Mouse (Mus musculus) lung, postnatal 25 days (tissue): ENCODE data around the gene Vapb.

Experiments
- DNase-seq: peaks from one replicate; pipeline ENCODE4 v3.0.0; 2022; ENCODE audit warnings: low spot score

The Vapb gene

GRCm38 (mm10) chr2:173791904-173792757 lies 54.8 kb downstream of the Vapb start:
- DNase-seq: no peak

GRCm38 (mm10) chr2:173794018-173794417 lies 56.7 kb downstream of the Vapb start:
- DNase-seq: no peak

GRCm38 (mm10) chr2:173794531-173795510 lies 57.5 kb downstream of the Vapb start:
- no peak for DNase-seq

GRCm38 (mm10) chr2:173795801-173796673 lies 58.7 kb downstream of the Vapb start:
- no peak for DNase-seq

GRCm38 (mm10) chr2:173796674-173796963 lies 59.3 kb downstream of the Vapb start:
- no peak for DNase-seq

DNA sequence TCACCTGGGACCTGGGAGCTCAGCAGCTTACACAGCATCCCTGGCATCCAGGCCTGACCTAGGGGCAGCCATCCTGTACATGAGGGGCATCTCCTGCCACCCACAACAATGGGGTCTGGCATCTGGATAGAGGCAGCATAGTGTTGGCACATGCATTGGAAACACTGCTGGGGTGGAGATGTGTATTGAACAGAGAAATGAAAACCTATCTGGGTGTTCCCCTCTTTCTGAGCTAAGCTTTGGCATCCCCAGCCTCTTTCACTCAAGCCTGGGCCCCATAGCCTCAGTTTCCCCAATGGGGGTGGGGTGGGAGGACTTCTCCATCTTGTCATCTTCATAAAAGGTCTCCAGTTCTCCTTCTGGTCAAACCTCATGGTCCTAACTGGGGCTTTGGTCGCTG lies 62.2 kb downstream of the Vapb start:
- no peak for DNase-seq

DNA sequence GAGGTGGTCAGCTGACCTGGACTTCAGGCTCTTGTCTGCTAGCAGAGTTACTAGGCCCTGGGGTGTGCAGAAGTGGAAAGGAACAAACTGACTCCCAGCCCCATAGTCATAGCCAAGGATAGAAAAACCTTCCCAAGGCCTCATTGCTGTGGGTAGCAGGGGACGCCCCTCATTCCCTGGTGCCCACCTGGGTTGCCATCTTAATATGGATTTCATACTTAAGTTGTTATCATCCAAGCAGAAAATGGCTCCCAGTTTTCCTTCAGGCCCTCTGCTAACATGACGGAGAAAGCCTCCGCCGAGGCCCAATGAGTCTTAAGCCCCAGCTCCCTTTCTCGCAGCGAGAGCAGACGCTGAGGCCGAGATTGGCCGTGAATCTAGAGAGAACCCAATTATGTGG lies 63.3 kb downstream of the Vapb start:
- DNase-seq: no peak

GRCm38 (mm10) chr2:173801405-173801876 lies 64.1 kb downstream of the Vapb start:
- DNase-seq: no peak

- DNase-seq: no peak
These were observed 64.9 kb downstream of the Vapb start for GRCm38 (mm10) chr2:173802176-173802575.

DNA sequence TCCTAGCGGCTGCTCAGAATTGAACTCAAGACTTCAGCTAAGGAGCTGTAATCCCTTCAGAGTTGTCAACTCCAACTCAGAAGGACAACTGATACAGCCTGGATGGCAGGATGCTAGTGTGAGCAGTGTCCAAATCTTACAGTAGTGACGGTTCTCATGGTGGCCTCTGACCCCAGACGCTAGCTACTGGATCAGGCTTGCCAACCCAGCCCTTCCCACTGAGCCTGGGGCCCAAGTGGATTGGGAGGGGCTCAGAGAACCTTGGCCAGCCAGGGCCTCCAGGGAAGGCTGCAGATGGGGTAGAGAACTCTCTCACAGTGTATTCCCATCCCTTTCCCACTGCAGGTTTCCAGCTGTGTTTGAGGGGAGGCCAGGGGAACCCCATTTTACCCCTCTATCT lies 65.6 kb downstream of the Vapb start:
- no peak for DNase-seq

- no peak for DNase-seq
These were observed 66.5 kb downstream of the Vapb start for GRCm38 (mm10) chr2:173803827-173804226.

DNA sequence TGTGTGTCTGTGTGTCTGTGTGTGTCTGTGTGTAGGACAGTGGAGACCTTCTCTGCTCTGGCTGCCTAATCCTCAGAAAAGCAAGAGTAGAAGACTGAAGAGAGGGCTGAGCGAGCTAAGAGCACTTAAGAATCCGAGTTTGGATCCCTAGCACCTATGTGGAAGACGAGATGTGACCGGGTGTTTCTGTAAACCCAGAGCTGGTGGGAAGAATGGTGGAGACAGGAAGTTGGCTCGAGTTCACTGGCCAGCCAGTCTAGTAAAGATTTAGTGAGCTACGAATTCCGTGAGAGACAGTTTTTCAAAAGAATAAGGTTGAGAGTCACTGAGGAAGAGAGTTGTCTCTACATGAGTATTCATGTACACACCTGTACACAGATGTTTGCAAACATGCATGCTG lies 69.3 kb downstream of the Vapb start:
- DNase-seq: no peak

DNA sequence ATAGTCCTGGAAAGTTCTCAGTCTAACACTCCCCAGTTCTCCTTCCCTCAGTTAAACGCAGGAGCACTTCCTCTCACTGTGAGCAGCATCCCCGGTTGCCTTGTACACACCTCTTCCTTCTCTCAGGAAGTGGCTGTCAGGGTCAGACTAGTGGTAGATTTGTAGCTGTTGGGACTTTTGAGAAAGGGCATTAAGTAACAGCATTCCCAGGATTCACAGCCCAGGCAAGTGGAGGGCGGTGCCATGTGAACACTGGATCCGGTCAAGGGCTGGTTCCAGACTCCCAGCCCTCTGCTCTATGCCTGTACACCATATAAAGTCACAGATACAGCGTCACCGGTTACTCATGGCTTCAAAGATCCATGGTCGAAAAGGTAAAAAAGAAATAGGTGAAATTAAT lies 71.6 kb downstream of the Vapb start:
- no peak for DNase-seq

GRCm38 (mm10) chr2:173810036-173810850 lies 72.9 kb downstream of the Vapb start:
- no peak for DNase-seq

- DNase-seq: no peak
These were observed 73.5 kb downstream of the Vapb start for GRCm38 (mm10) chr2:173810851-173811130.

DNA sequence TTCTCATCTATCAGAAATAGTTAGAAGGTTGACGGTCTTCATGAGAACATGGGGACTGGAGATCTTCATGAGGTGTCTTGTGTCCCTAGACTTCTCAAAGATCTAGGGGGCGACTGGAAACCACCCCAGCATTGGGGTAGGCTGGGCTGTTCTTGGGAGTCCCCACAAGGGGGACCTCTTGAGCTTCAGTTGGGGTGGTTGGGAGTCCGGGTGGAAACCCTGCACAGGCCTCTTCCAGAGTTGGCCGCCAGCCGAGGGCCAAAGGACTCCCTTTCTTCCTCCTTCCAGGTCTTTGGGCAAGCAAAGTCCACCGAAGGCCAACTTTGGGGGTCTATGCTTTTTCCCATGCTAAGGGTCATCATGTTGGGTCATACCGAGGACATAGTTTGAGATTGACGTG lies 74.5 kb downstream of the Vapb start:
- no peak for DNase-seq

- no peak for DNase-seq
These were observed 75.8 kb downstream of the Vapb start for GRCm38 (mm10) chr2:173813071-173813470.

DNA sequence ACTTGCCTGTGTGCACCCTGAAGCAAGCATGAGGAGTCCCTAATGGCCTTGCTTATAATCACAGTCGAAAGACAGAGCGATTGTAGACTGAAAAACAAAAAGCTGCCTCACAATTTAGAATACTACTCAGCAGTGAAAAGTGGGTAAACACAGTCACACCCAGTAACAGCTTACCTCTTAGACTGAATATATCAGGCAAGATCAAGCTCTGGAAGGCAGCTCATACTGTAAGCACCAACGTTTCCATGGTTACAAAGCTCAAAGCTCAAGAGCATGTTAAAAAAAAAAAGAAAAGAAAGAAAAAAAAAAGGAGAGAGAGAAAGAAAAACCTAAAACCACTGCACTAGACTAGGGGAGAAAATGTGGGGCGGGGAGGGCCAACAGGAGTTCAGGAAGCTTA lies 89.0 kb downstream of the Vapb start:
- no peak for DNase-seq

GRCm38 (mm10) chr2:173827228-173827627 lies 89.9 kb downstream of the Vapb start:
- DNase-seq: no peak

GRCm38 (mm10) chr2:173828134-173828533 lies 90.8 kb downstream of the Vapb start:
- DNase-seq: no peak

GRCm38 (mm10) chr2:173832828-173833492 lies 95.6 kb downstream of the Vapb start:
- DNase-seq: no peak
